Mouse (Mus musculus): Measurements from ENCODE around the gene Ctla4. TPM values are rescaled to one million over a fixed set of nuclear protein-coding genes. Genes with fewer than 3 reads are reported as not detected.

Gene Ctla4
- polyA plus RNA-seq, 1 experiment from 2014 or later, result not detected

GRCm38 (mm10) chr1:60861431-60861830 is 25.4 kb upstream of the Ctla4 start:
- Histone ChIP-seq H3K27ac (ENCODE audit: low read depth) (no peak overlapping the region), H3K9ac (ENCODE audit: low read length) (no peak overlapping the region), H3K9me3 (ENCODE audit: control insufficient read depth, low read length) (no peaks in the 10 kb centered on the region), H3K4me3 (ENCODE audit: low read depth, low read length) (no peak overlapping the region), H3K36me3 (ENCODE audit: control insufficient read depth, insufficient read depth, low read length) (no peaks in the 10 kb centered on the region), H3K4me1 (replicated peaks; ENCODE audit: control insufficient read depth, insufficient read depth, low read length) (peaks cover 10% of the 10 kb centered on the region; the same call in 1 of the 2 replicates), H3K27me3 (replicated peaks; ENCODE audit: control insufficient read depth, insufficient read depth, low read length) (no peaks in the 10 kb centered on the region), H3K4me2 (ENCODE audit: low read length) (no peak overlapping the region)
- 77% methylated on average over 5 of the region's 5 CpGs for WGBS
- ATAC-seq (replicated peaks; ENCODE audit: low FRiP score, low TSS enrichment, low read depth) (no peak), DNase-seq (ENCODE audit: low spot score) (no peak)

GRCm38 (mm10) chr1:60862510-60862909 is 24.3 kb upstream of the Ctla4 start:
- ATAC-seq (replicated peaks; ENCODE audit: low FRiP score, low TSS enrichment, low read depth) (no peak), DNase-seq (ENCODE audit: low spot score) (no peak)
- Histone ChIP-seq H3K9me3 (ENCODE audit: control insufficient read depth, low read length) (no peaks in the 10 kb centered on the region), H3K4me1 (replicated peaks; ENCODE audit: control insufficient read depth, insufficient read depth, low read length) (peaks cover 10% of the 10 kb centered on the region; the same call in 1 of the 2 replicates), H3K36me3 (ENCODE audit: control insufficient read depth, insufficient read depth, low read length) (no peaks in the 10 kb centered on the region), H3K4me2 (ENCODE audit: low read length) (no peak overlapping the region), H3K4me3 (ENCODE audit: low read depth, low read length) (no peak overlapping the region), H3K9ac (ENCODE audit: low read length) (no peak overlapping the region), H3K27ac (ENCODE audit: low read depth) (peak overlapping the region; percentile 33; the same call in 1 of the 2 replicates), H3K27me3 (replicated peaks; ENCODE audit: control insufficient read depth, insufficient read depth, low read length) (no peaks in the 10 kb centered on the region)
- WGBS, result 50% methylated on average over 3 of the region's 3 CpGs

GRCm38 (mm10) chr1:60862951-60863461 is 23.8 kb upstream of the Ctla4 start:
- H3K9ac ChIP-seq (ENCODE audit: low read length), result no peak overlapping the region
- no peak for DNase-seq (ENCODE audit: low spot score)
- H3K4me3 ChIP-seq (ENCODE audit: low read depth, low read length), result no peak overlapping the region
- no peaks in the 10 kb centered on the region for H3K36me3 ChIP-seq (ENCODE audit: control insufficient read depth, insufficient read depth, low read length)
- no peak for ATAC-seq (replicated peaks; ENCODE audit: low FRiP score, low TSS enrichment, low read depth)
- peaks cover 10% of the 10 kb centered on the region; the same call in 1 of the 2 replicates for H3K4me1 ChIP-seq (replicated peaks; ENCODE audit: control insufficient read depth, insufficient read depth, low read length)
- no peak overlapping the region for H3K4me2 ChIP-seq (ENCODE audit: low read length)
- H3K27ac ChIP-seq (ENCODE audit: low read depth), result peak overlapping the region; percentile 33; the same call in 1 of the 2 replicates
- no peaks in the 10 kb centered on the region for H3K9me3 ChIP-seq (ENCODE audit: control insufficient read depth, low read length)
- no peaks in the 10 kb centered on the region for H3K27me3 ChIP-seq (replicated peaks; ENCODE audit: control insufficient read depth, insufficient read depth, low read length)
- WGBS, result 40% methylated on average over 13 of the region's 13 CpGs

GRCm38 (mm10) chr1:60863701-60864100 is 23.1 kb upstream of the Ctla4 start:
- Histone ChIP-seq H3K4me1 (replicated peaks; ENCODE audit: control insufficient read depth, insufficient read depth, low read length) (peaks cover 10% of the 10 kb centered on the region; the same call in 1 of the 2 replicates), H3K36me3 (ENCODE audit: control insufficient read depth, insufficient read depth, low read length) (no peaks in the 10 kb centered on the region), H3K9ac (ENCODE audit: low read length) (no peak overlapping the region), H3K4me2 (ENCODE audit: low read length) (no peak overlapping the region), H3K27me3 (replicated peaks; ENCODE audit: control insufficient read depth, insufficient read depth, low read length) (no peaks in the 10 kb centered on the region), H3K9me3 (ENCODE audit: control insufficient read depth, low read length) (no peaks in the 10 kb centered on the region), H3K27ac (ENCODE audit: low read depth) (no peak overlapping the region), H3K4me3 (ENCODE audit: low read depth, low read length) (no peak overlapping the region)
- DNase-seq (ENCODE audit: low spot score), result no peak
- WGBS, result 79% methylated on average over 3 of the region's 3 CpGs
- no peak for ATAC-seq (replicated peaks; ENCODE audit: low FRiP score, low TSS enrichment, low read depth)

- DNase-seq (ENCODE audit: low spot score) (no peak), ATAC-seq (replicated peaks; ENCODE audit: low FRiP score, low TSS enrichment, low read depth) (no peak)
- H3K27ac ChIP-seq (ENCODE audit: low read depth), result no peak overlapping the region
- no peaks in the 10 kb centered on the region for H3K27me3 ChIP-seq (replicated peaks; ENCODE audit: control insufficient read depth, insufficient read depth, low read length)
- no peaks in the 10 kb centered on the region for H3K36me3 ChIP-seq (ENCODE audit: control insufficient read depth, insufficient read depth, low read length)
- H3K9ac ChIP-seq (ENCODE audit: low read length), result no peak overlapping the region
- H3K4me2 ChIP-seq (ENCODE audit: low read length), result no peak overlapping the region
- H3K4me3 ChIP-seq (ENCODE audit: low read depth, low read length), result no peak overlapping the region
- H3K4me1 ChIP-seq (replicated peaks; ENCODE audit: control insufficient read depth, insufficient read depth, low read length), result peaks cover 10% of the 10 kb centered on the region; the same call in 1 of the 2 replicates
- 80% methylated on average over 2 of the region's 2 CpGs for WGBS
- H3K9me3 ChIP-seq (ENCODE audit: control insufficient read depth, low read length), result no peaks in the 10 kb centered on the region
These were observed 21.6 kb upstream of the Ctla4 start for GRCm38 (mm10) chr1:60865167-60865566.

- Histone ChIP-seq H3K27ac (ENCODE audit: low read depth) (no peak overlapping the region), H3K27me3 (replicated peaks; ENCODE audit: control insufficient read depth, insufficient read depth, low read length) (no peaks in the 10 kb centered on the region), H3K9me3 (ENCODE audit: control insufficient read depth, low read length) (no peaks in the 10 kb centered on the region), H3K4me1 (replicated peaks; ENCODE audit: control insufficient read depth, insufficient read depth, low read length) (peaks cover 10% of the 10 kb centered on the region; the same call in 1 of the 2 replicates), H3K4me2 (ENCODE audit: low read length) (no peak overlapping the region), H3K4me3 (ENCODE audit: low read depth, low read length) (no peak overlapping the region), H3K36me3 (ENCODE audit: control insufficient read depth, insufficient read depth, low read length) (no peaks in the 10 kb centered on the region), H3K9ac (ENCODE audit: low read length) (no peak overlapping the region)
- no peak for DNase-seq (ENCODE audit: low spot score)
- ATAC-seq (replicated peaks; ENCODE audit: low FRiP score, low TSS enrichment, low read depth), result no peak
- 73% methylated on average over 5 of the region's 5 CpGs for WGBS
These were observed 20.8 kb upstream of the Ctla4 start for GRCm38 (mm10) chr1:60866043-60866442.

- H3K27ac ChIP-seq (ENCODE audit: low read depth), result no peak overlapping the region
- no peak overlapping the region for H3K4me3 ChIP-seq (ENCODE audit: low read depth, low read length)
- 77% methylated on average over 17 of the region's 17 CpGs for WGBS
- no peaks in the 10 kb centered on the region for H3K27me3 ChIP-seq (replicated peaks; ENCODE audit: control insufficient read depth, insufficient read depth, low read length)
- no peak overlapping the region for H3K9ac ChIP-seq (ENCODE audit: low read length)
- H3K4me1 ChIP-seq (replicated peaks; ENCODE audit: control insufficient read depth, insufficient read depth, low read length), result no peaks in the 10 kb centered on the region
- ATAC-seq (replicated peaks; ENCODE audit: low FRiP score, low TSS enrichment, low read depth) (no peak), DNase-seq (ENCODE audit: low spot score) (no peak)
- H3K36me3 ChIP-seq (ENCODE audit: control insufficient read depth, insufficient read depth, low read length), result no peaks in the 10 kb centered on the region
- no peak overlapping the region for H3K4me2 ChIP-seq (ENCODE audit: low read length)
- no peaks in the 10 kb centered on the region for H3K9me3 ChIP-seq (ENCODE audit: control insufficient read depth, low read length)
These were observed 18.2 kb upstream of the Ctla4 start for GRCm38 (mm10) chr1:60868333-60869277.

GRCm38 (mm10) chr1:60875267-60875666 is 11.5 kb upstream of the Ctla4 start:
- H3K4me1 ChIP-seq (replicated peaks; ENCODE audit: control insufficient read depth, insufficient read depth, low read length), result no peaks in the 10 kb centered on the region
- no peak overlapping the region for H3K4me3 ChIP-seq (ENCODE audit: low read depth, low read length)
- H3K9me3 ChIP-seq (ENCODE audit: control insufficient read depth, low read length), result no peaks in the 10 kb centered on the region
- 51% methylated on average over 3 of the region's 3 CpGs for WGBS
- H3K27ac ChIP-seq (ENCODE audit: low read depth), result no peak overlapping the region
- H3K36me3 ChIP-seq (ENCODE audit: control insufficient read depth, insufficient read depth, low read length), result no peaks in the 10 kb centered on the region
- H3K27me3 ChIP-seq (replicated peaks; ENCODE audit: control insufficient read depth, insufficient read depth, low read length), result no peaks in the 10 kb centered on the region
- no peak overlapping the region for H3K4me2 ChIP-seq (ENCODE audit: low read length)
- H3K9ac ChIP-seq (ENCODE audit: low read length), result no peak overlapping the region
- DNase-seq (ENCODE audit: low spot score) (no peak), ATAC-seq (replicated peaks; ENCODE audit: low FRiP score, low TSS enrichment, low read depth) (no peak)
